Mouse (Mus musculus) right cerebral cortex, postnatal 14 days (tissue): ENCODE results near the gene Gm11238.
"Not testable (repeated sequence)": the region's sequence is repeated elsewhere in the genome, so short reads cannot be mapped to it uniquely, and the experiment has no call there.

ENCODE experiments used
- DNase-seq: peaks from one replicate; pipeline ENCODE4 v3.0.0; 2022

Gm11238 gene

DNA sequence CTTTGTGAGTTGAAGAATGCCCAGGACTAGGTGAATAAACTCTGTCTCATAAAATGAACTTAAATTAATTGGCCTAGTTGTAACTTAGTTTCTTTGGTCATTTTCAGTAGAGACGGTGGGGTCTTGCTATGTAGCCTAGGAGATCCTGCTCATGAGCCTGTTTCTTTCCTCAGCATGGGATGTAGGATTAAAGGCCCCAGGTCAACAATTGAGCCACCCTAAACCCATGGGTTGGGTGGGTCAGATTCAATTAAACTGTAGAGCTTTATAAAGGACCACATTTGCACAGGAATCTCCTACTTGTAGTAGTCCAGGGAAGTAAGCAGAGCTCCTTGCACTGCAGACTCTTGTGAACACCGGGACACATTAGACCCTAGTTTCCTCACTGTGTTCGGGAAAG lies at the start of gene Gm11238:
TSS of gene Gm11238 (plus strand) at position 301 of the 400 bp plus-strand sequence.
- not testable (repeated sequence) for DNase-seq

DNA sequence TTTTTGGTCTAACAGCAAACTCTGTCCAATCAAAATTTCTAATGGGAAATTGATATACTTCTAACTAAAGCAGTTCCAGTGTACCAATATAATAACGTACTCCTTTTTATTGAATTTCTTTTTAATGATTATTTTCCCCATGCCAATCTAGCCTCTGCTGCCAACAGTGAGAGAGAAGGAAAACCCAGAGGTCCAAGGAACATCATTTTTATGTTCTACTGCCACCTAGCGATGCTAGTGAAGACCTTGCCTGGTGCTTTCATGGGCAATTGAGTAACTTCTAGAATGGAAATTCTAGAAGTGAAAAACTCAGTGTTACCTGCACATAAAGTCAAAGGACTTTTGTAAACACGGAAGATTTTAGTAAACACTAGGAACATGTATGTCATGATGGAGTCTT lies 8.4 kb upstream of the Gm11238 start:
- no peak for DNase-seq

DNA sequence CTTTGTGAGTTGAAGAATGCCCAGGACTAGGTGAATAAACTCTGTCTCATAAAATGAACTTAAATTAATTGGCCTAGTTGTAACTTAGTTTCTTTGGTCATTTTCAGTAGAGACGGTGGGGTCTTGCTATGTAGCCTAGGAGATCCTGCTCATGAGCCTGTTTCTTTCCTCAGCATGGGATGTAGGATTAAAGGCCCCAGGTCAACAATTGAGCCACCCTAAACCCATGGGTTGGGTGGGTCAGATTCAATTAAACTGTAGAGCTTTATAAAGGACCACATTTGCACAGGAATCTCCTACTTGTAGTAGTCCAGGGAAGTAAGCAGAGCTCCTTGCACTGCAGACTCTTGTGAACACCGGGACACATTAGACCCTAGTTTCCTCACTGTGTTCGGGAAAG lies 15.0 kb downstream of the Gm11238 start, which contains the start of gene Gm11237:
TSS of gene Gm11237 (plus strand) at position 301 of the 400 bp plus-strand sequence.
- DNase-seq: not testable (repeated sequence)

DNA sequence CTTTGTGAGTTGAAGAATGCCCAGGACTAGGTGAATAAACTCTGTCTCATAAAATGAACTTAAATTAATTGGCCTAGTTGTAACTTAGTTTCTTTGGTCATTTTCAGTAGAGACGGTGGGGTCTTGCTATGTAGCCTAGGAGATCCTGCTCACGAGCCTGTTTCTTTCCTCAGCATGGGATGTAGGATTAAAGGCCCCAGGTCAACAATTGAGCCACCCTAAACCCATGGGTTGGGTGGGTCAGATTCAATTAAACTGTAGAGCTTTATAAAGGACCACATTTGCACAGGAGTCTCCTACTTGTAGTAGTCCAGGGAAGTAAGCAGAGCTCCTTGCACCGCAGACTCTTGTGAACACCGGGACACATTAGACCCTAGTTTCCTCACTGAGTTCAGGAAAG lies 30.1 kb downstream of the Gm11238 start, which contains the start of gene Gm11236:
TSS of gene Gm11236 (plus strand) at position 301 of the 400 bp plus-strand sequence.
- not testable (repeated sequence) for DNase-seq

DNA sequence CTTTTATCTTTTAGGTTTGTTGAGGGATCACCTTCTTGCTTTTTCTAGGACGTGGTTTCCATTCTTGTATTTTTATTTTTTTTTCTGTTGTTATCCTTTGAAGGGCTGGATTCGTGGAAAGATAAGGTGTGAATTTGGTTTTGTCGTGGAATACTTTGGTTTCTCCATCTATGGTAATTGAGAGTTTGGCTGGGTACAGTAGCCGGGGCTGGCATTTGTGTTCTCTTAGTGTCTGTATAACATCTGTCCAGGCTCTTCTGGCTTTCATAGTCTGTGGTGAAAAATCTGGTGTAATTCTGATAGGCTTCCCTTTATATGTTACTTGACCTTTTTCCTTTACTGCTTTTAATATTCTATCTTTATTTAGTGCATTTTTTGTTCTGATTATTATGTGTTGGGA lies 54.2 kb downstream of the Gm11238 start:
- not testable (repeated sequence) for DNase-seq

DNA sequence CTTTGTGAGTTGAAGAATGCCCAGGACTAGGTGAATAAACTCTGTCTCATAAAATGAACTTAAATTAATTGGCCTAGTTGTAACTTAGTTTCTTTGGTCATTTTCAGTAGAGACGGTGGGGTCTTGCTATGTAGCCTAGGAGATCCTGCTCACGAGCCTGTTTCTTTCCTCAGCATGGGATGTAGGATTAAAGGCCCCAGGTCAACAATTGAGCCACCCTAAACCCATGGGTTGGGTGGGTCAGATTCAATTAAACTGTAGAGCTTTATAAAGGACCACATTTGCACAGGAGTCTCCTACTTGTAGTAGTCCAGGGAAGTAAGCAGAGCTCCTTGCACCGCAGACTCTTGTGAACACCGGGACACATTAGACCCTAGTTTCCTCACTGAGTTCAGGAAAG lies 60.4 kb downstream of the Gm11238 start, which contains the start of gene Gm11239:
TSS of gene Gm11239 (plus strand) at position 301 of the 400 bp plus-strand sequence.
- DNase-seq: not testable (repeated sequence)

DNA sequence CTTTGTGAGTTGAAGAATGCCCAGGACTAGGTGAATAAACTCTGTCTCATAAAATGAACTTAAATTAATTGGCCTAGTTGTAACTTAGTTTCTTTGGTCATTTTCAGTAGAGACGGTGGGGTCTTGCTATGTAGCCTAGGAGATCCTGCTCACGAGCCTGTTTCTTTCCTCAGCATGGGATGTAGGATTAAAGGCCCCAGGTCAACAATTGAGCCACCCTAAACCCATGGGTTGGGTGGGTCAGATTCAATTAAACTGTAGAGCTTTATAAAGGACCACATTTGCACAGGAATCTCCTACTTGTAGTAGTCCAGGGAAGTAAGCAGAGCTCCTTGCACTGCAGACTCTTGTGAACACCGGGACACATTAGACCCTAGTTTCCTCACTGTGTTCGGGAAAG lies 75.5 kb downstream of the Gm11238 start, which contains the start of gene Gm428:
TSS of gene Gm428 (plus strand) at position 301 of the 400 bp plus-strand sequence.
- not testable (repeated sequence) for DNase-seq
